Mouse (Mus musculus): ENCODE results near the gene Gli2. TPM values are rescaled to one million over a fixed set of nuclear protein-coding genes. Genes with fewer than 3 reads are reported as not detected.
A peak's percentile ranks its signal among the peaks of the same experiment; 100 is the strongest.

Gene Gli2
- polyA plus RNA-seq (2012; ENCODE audit: insufficient read depth, insufficient read length, missing spikeins) = not detected in 2 replicates

- Histone ChIP-seq H3K4me3 (ENCODE audit: insufficient read depth, low read length) (no peak within 1 kb of the TSS), H3K27ac (ENCODE audit: insufficient read depth, low read depth, low read length) (no peak within 1 kb of the TSS), H3K4me1 (ENCODE audit: control insufficient read depth, insufficient read depth, low read length) (no peaks in the 10 kb centered on the region)
- TF ChIP-seq CTCF (IDR thresholded peaks at IDR 0.05; ENCODE audit: low read depth, low read length) (no peak), POLR2A (IDR thresholded peaks at IDR 0.05; ENCODE audit: borderline replicate concordance, low read depth, low read length) (no peak)
Observed at GRCm38 (mm10) chr1:119053402-119053841, at the start of gene Gli2. Gene Gli2 (minus strand): TSS chr1:119053619.

GRCm38 (mm10) chr1:119097921-119098521 is 44.6 kb upstream of the Gli2 start:
- no peak overlapping the region for H3K4me3 ChIP-seq (ENCODE audit: insufficient read depth, low read length)
- no peak overlapping the region for H3K27ac ChIP-seq (ENCODE audit: insufficient read depth, low read depth, low read length)
- TF ChIP-seq POLR2A (IDR thresholded peaks at IDR 0.05; ENCODE audit: borderline replicate concordance, low read depth, low read length) (no peak), CTCF (IDR thresholded peaks at IDR 0.05; ENCODE audit: low read depth, low read length) (no peak)
- H3K4me1 ChIP-seq (ENCODE audit: control insufficient read depth, insufficient read depth, low read length) = no peaks in the 10 kb centered on the region

GRCm38 (mm10) chr1:119093739-119094138 is 40.3 kb upstream of the Gli2 start:
- Histone ChIP-seq H3K27ac (ENCODE audit: insufficient read depth, low read depth, low read length) (no peak overlapping the region), H3K4me3 (ENCODE audit: insufficient read depth, low read length) (no peak overlapping the region), H3K4me1 (ENCODE audit: control insufficient read depth, insufficient read depth, low read length) (no peaks in the 10 kb centered on the region)
- no peak for TF ChIP-seq POLR2A (IDR thresholded peaks at IDR 0.05; ENCODE audit: borderline replicate concordance, low read depth, low read length)
- TF ChIP-seq CTCF (IDR thresholded peaks at IDR 0.05; ENCODE audit: low read depth, low read length) = peak; percentile 36; the same call in 1 of the 2 replicates

GRCm38 (mm10) chr1:119089887-119090620 is 36.6 kb upstream of the Gli2 start:
- Histone ChIP-seq H3K4me3 (ENCODE audit: insufficient read depth, low read length) (no peak overlapping the region), H3K27ac (ENCODE audit: insufficient read depth, low read depth, low read length) (no peak overlapping the region), H3K4me1 (ENCODE audit: control insufficient read depth, insufficient read depth, low read length) (no peaks in the 10 kb centered on the region)
- TF ChIP-seq CTCF (IDR thresholded peaks at IDR 0.05; ENCODE audit: low read depth, low read length) = no peak
- no peak for TF ChIP-seq POLR2A (IDR thresholded peaks at IDR 0.05; ENCODE audit: borderline replicate concordance, low read depth, low read length)

GRCm38 (mm10) chr1:119087539-119087938 is 34.1 kb upstream of the Gli2 start:
- no peak overlapping the region for H3K27ac ChIP-seq (ENCODE audit: insufficient read depth, low read depth, low read length)
- H3K4me1 ChIP-seq (ENCODE audit: control insufficient read depth, insufficient read depth, low read length) = no peaks in the 10 kb centered on the region
- no peak overlapping the region for H3K4me3 ChIP-seq (ENCODE audit: insufficient read depth, low read length)
- TF ChIP-seq POLR2A (IDR thresholded peaks at IDR 0.05; ENCODE audit: borderline replicate concordance, low read depth, low read length) (no peak), CTCF (IDR thresholded peaks at IDR 0.05; ENCODE audit: low read depth, low read length) (peak; percentile 72)

GRCm38 (mm10) chr1:119085771-119086170 is 32.4 kb upstream of the Gli2 start:
- no peak for TF ChIP-seq CTCF (IDR thresholded peaks at IDR 0.05; ENCODE audit: low read depth, low read length)
- TF ChIP-seq POLR2A (IDR thresholded peaks at IDR 0.05; ENCODE audit: borderline replicate concordance, low read depth, low read length) = no peak
- Histone ChIP-seq H3K4me3 (ENCODE audit: insufficient read depth, low read length) (no peak overlapping the region), H3K27ac (ENCODE audit: insufficient read depth, low read depth, low read length) (no peak overlapping the region), H3K4me1 (ENCODE audit: control insufficient read depth, insufficient read depth, low read length) (no peaks in the 10 kb centered on the region)

GRCm38 (mm10) chr1:119083468-119083921 is 30.1 kb upstream of the Gli2 start:
- no peak overlapping the region for H3K4me3 ChIP-seq (ENCODE audit: insufficient read depth, low read length)
- TF ChIP-seq CTCF (IDR thresholded peaks at IDR 0.05; ENCODE audit: low read depth, low read length) (peak; percentile 15; the same call in 1 of the 2 replicates), POLR2A (IDR thresholded peaks at IDR 0.05; ENCODE audit: borderline replicate concordance, low read depth, low read length) (no peak)
- no peaks in the 10 kb centered on the region for H3K4me1 ChIP-seq (ENCODE audit: control insufficient read depth, insufficient read depth, low read length)
- no peak overlapping the region for H3K27ac ChIP-seq (ENCODE audit: insufficient read depth, low read depth, low read length)

- TF ChIP-seq POLR2A (IDR thresholded peaks at IDR 0.05; ENCODE audit: borderline replicate concordance, low read depth, low read length) = no peak
- peak; percentile 87 for TF ChIP-seq CTCF (IDR thresholded peaks at IDR 0.05; ENCODE audit: low read depth, low read length)
- Histone ChIP-seq H3K4me3 (ENCODE audit: insufficient read depth, low read length) (no peak overlapping the region), H3K4me1 (ENCODE audit: control insufficient read depth, insufficient read depth, low read length) (no peaks in the 10 kb centered on the region), H3K27ac (ENCODE audit: insufficient read depth, low read depth, low read length) (no peak overlapping the region)
Observed at GRCm38 (mm10) chr1:119082231-119082991, 29.0 kb upstream of the Gli2 start.

GRCm38 (mm10) chr1:119077933-119078332 is 24.5 kb upstream of the Gli2 start:
- Histone ChIP-seq H3K4me3 (ENCODE audit: insufficient read depth, low read length) (no peak overlapping the region), H3K4me1 (ENCODE audit: control insufficient read depth, insufficient read depth, low read length) (no peaks in the 10 kb centered on the region), H3K27ac (ENCODE audit: insufficient read depth, low read depth, low read length) (no peak overlapping the region)
- TF ChIP-seq POLR2A (IDR thresholded peaks at IDR 0.05; ENCODE audit: borderline replicate concordance, low read depth, low read length) (no peak), CTCF (IDR thresholded peaks at IDR 0.05; ENCODE audit: low read depth, low read length) (no peak)
